Mouse (Mus musculus): ENCODE data around the gene Gm2381.
"Not testable (repeated sequence)": the region's sequence is repeated elsewhere in the genome, so short reads cannot be mapped to it uniquely, and the experiment has no call there.

Gm2381 gene

GRCm38 (mm10) chr7:42866801-42867458 is at the start of gene Gm2381:
Gm2381 (minus strand) TSS chr7:42867234.
- not testable (repeated sequence) for DNase-seq

- not testable (repeated sequence) for DNase-seq
These were observed 31.0 kb upstream of the Gm2381 start for GRCm38 (mm10) chr7:42898067-42898466.

GRCm38 (mm10) chr7:42878090-42878489 is 11.1 kb upstream of the Gm2381 start:
- DNase-seq, result no peak

- DNase-seq, result not testable (repeated sequence)
These were observed 28.7 kb downstream of the Gm2381 start for GRCm38 (mm10) chr7:42838366-42838765.

GRCm38 (mm10) chr7:42832221-42832620 is 34.8 kb downstream of the Gm2381 start:
- DNase-seq, result no peak

GRCm38 (mm10) chr7:42793425-42793824 is 73.6 kb downstream of the Gm2381 start, which contains the start of gene Vmn2r62:
Vmn2r62 (minus strand) TSS chr7:42793525.
- not testable (repeated sequence) for DNase-seq
